Mouse (Mus musculus): Measurements from ENCODE around the gene Dmbx1.

Gene Dmbx1

GRCm38 (mm10) chr4:115938276-115939160 lies 1.2 kb downstream of the Dmbx1 start:
- no peak for DNase-seq (ENCODE audit: low read depth)

GRCm38 (mm10) chr4:115937061-115937976 lies 2.4 kb downstream of the Dmbx1 start:
- no peak for DNase-seq (ENCODE audit: low read depth)

- DNase-seq (ENCODE audit: low read depth) = no peak
Measured at GRCm38 (mm10) chr4:115936646-115937045, 3.1 kb downstream of the Dmbx1 start.

- DNase-seq (ENCODE audit: low read depth) = no peak
Measured at GRCm38 (mm10) chr4:115935835-115936581, 3.7 kb downstream of the Dmbx1 start.

- no peak for DNase-seq (ENCODE audit: low read depth)
Measured at GRCm38 (mm10) chr4:115931556-115932088, 8.1 kb downstream of the Dmbx1 start.

GRCm38 (mm10) chr4:115927637-115928036 lies 12.1 kb downstream of the Dmbx1 start:
- DNase-seq (ENCODE audit: low read depth) = no peak

- DNase-seq (ENCODE audit: low read depth) = no peak
Measured at GRCm38 (mm10) chr4:115923262-115923880, 16.4 kb downstream of the Dmbx1 start.

GRCm38 (mm10) chr4:115922688-115923087 lies 17.0 kb downstream of the Dmbx1 start:
- no peak for DNase-seq (ENCODE audit: low read depth)

- no peak for DNase-seq (ENCODE audit: low read depth)
Measured at GRCm38 (mm10) chr4:115919911-115920310, 19.8 kb downstream of the Dmbx1 start.

- DNase-seq (ENCODE audit: low read depth) = no peak
Measured at GRCm38 (mm10) chr4:115911586-115911985, 28.1 kb downstream of the Dmbx1 start.

- no peak for DNase-seq (ENCODE audit: low read depth)
Measured at GRCm38 (mm10) chr4:115908641-115909040, 31.1 kb downstream of the Dmbx1 start.

GRCm38 (mm10) chr4:115907994-115908393 lies 31.7 kb downstream of the Dmbx1 start:
- no peak for DNase-seq (ENCODE audit: low read depth)

- DNase-seq (ENCODE audit: low read depth) = no peak
Measured at GRCm38 (mm10) chr4:115906791-115907190, 32.9 kb downstream of the Dmbx1 start.

- no peak for DNase-seq (ENCODE audit: low read depth)
Measured at GRCm38 (mm10) chr4:115905701-115906100, 34.0 kb downstream of the Dmbx1 start.

- DNase-seq (ENCODE audit: low read depth) = no peak
Measured at GRCm38 (mm10) chr4:115904375-115904774, 35.4 kb downstream of the Dmbx1 start.

GRCm38 (mm10) chr4:115902816-115903215 lies 36.9 kb downstream of the Dmbx1 start:
- DNase-seq (ENCODE audit: low read depth) = peak; percentile 62

GRCm38 (mm10) chr4:115897901-115898631 lies 41.7 kb downstream of the Dmbx1 start:
- no peak for DNase-seq (ENCODE audit: low read depth)

GRCm38 (mm10) chr4:115894281-115894680 lies 45.4 kb downstream of the Dmbx1 start:
- no peak for DNase-seq (ENCODE audit: low read depth)

GRCm38 (mm10) chr4:115890553-115890952 lies 49.2 kb downstream of the Dmbx1 start, which contains the start of gene 6430628N08Rik:
Gene 6430628N08Rik (plus strand): TSS chr4:115890665.
- DNase-seq (ENCODE audit: low read depth) = no peak

GRCm38 (mm10) chr4:115890066-115890465 lies 49.7 kb downstream of the Dmbx1 start:
- no peak for DNase-seq (ENCODE audit: low read depth)

All from c-Kit-positive CD71-negative TER-119-negative erythroid progenitor cells, embryonic 14.5 days (primary cell).